Mouse (Mus musculus) intestine, embryonic 14.5 days (tissue): ENCODE results near the gene Nwd1. TPM values are rescaled to one million over a fixed set of nuclear protein-coding genes. Genes with fewer than 3 reads are reported as not detected.

Source experiments
- ATAC-seq: fragments of 200-750 bp; cut with Nextera tagmentation; replicated peaks from 2 replicates; pipeline ENCODE4 v1.8.0; 2017; ENCODE audit warnings: low read depth, moderate number of reproducible peaks, moderate TSS enrichment, moderate library complexity; ENCODE audit not compliant: low FRiP score, low TSS enrichment
- DNase-seq: peaks from one replicate; pipeline ENCODE4 v3.0.0-alpha.2; 2018; ENCODE audit warnings: low spot score
- H3K27ac ChIP-seq: fragments of 300-500 bp; sonication (generic); 2 replicates; pipeline ENCODE4 v1.5.1; 2014; ENCODE audit warnings: low read depth, mild to moderate bottlenecking, control low read depth
- H3K27me3 ChIP-seq: fragments of 300-500 bp; sonication (generic); replicated peaks from 2 replicates; pipeline ENCODE4 v1.6.1; 2014; ENCODE audit warnings: low read length, control low read depth; ENCODE audit not compliant: control insufficient read depth, insufficient read depth
- H3K36me3 ChIP-seq: fragments of 300-500 bp; sonication (generic); 2 replicates; pipeline ENCODE4 v1.6.1; 2014; ENCODE audit warnings: low read length, control low read depth; ENCODE audit not compliant: control insufficient read depth, insufficient read depth
- H3K4me1 ChIP-seq: fragments of 300-500 bp; sonication (generic); replicated peaks from 2 replicates; pipeline ENCODE4 v1.6.1; 2014; ENCODE audit warnings: low read length, control low read depth, mixed read lengths; ENCODE audit not compliant: control insufficient read depth, insufficient read depth
- H3K4me2 ChIP-seq: fragments of 300-500 bp; sonication (generic); 2 replicates; pipeline ENCODE4 v1.6.1; 2014; ENCODE audit warnings: low read length
- H3K4me3 ChIP-seq: fragments of 300-500 bp; sonication (generic); 2 replicates; pipeline ENCODE4 v1.5.1; 2014; ENCODE audit warnings: low read depth, low read length, control low read depth, mixed read lengths
- H3K9ac ChIP-seq: fragments of 300-500 bp; sonication (generic); 2 replicates; pipeline ENCODE4 v1.6.1; 2014; ENCODE audit warnings: mild to moderate bottlenecking, low read length
- H3K9me3 ChIP-seq: fragments of 300-500 bp; sonication (generic); 2 replicates; pipeline ENCODE4 v1.6.1; 2016; ENCODE audit warnings: low read length, control low read depth; ENCODE audit not compliant: control insufficient read depth
- WGBS: fragments of 180-500 bp; shearing (Covaris S2); extraction: QIAGEN DNeasy Blood & Tissue Kit; methylation state at CpG from one replicate; pipeline ENCODE4 v1.1.7; 2014; 5-methylcytosine and 5-hydroxymethylcytosine counted together
- microRNA-seq: library from miRNA; unstranded; fragments of <30 nt; microRNA quantifications from one replicate; pipeline ENCODE4, GENCODE M21; 2016
- polyA plus RNA-seq: library from polyadenylated mRNA; unstranded; fragments of >200 nt; fragmentation: Nextera tagmentation; extraction: Ambion mirVana; gene quantifications from 2 replicates; pipeline ENCODE4 v1.2.1, GENCODE M21; 2014

The Nwd1 gene
- polyA plus RNA-seq, 1 experiment from 2014 or later: 0.05 TPM

- H3K36me3 ChIP-seq: peaks cover 26% of the 10 kb centered on the region
- DNase-seq: no peak
- WGBS: 57% methylated on average over 7 of the region's 7 CpGs
- H3K9ac ChIP-seq: no peak within 1 kb of the TSS
- H3K4me3 ChIP-seq: no peak within 1 kb of the TSS
- no peak for ATAC-seq
- H3K4me2 ChIP-seq: peak within 1 kb of the TSS; percentile 0
- no peaks in the 10 kb centered on the region for H3K9me3 ChIP-seq
- H3K27me3 ChIP-seq: no peaks in the 10 kb centered on the region
- no peaks in the 10 kb centered on the region for H3K4me1 ChIP-seq
- H3K27ac ChIP-seq: peak within 1 kb of the TSS; percentile 68; the same call in 1 of the 2 replicates
Measured at GRCm38 (mm10) chr8:72761322-72762051, 115.0 kb downstream of the Nwd1 start, which contains the start of gene F2rl3. TSS of gene F2rl3 (plus strand) at chr8:72761880.

- Histone ChIP-seq H3K4me3 (no peak overlapping the region), H3K9me3 (no peaks in the 10 kb centered on the region), H3K4me2 (peak overlapping the region; percentile 0), H3K27me3 (no peaks in the 10 kb centered on the region), H3K9ac (no peak overlapping the region), H3K36me3 (peaks cover 18% of the 10 kb centered on the region), H3K27ac (peak overlapping the region; percentile 68; the same call in 1 of the 2 replicates), H3K4me1 (0 out of 2 replicates have a peak, but pooled peaks cover 4% of the 10 kb centered on the region)
- ATAC-seq: no peak
- WGBS: 93% methylated on average over 12 of the region's 12 CpGs
- no peak for DNase-seq
Measured at GRCm38 (mm10) chr8:72762306-72762705, 115.8 kb downstream of the Nwd1 start.

- DNase-seq (no peak), ATAC-seq (no peak)
- WGBS: 74% methylated on average over 4 of the region's 4 CpGs
Measured at GRCm38 (mm10) chr8:72765696-72766095, 119.2 kb downstream of the Nwd1 start.

GRCm38 (mm10) chr8:72766777-72767176, 120.3 kb downstream of the Nwd1 start:
- DNase-seq (no peak), ATAC-seq (no peak)
- no peaks in the 10 kb centered on the region for H3K27me3 ChIP-seq
- no peaks in the 10 kb centered on the region for H3K36me3 ChIP-seq
- no peak overlapping the region for H3K4me3 ChIP-seq
- H3K9ac ChIP-seq: no peak overlapping the region
- no peaks in the 10 kb centered on the region for H3K9me3 ChIP-seq
- 25% methylated on average over 7 of the region's 7 CpGs for WGBS
- H3K4me2 ChIP-seq: no peak overlapping the region
- no peak overlapping the region for H3K27ac ChIP-seq
- 0 out of 2 replicates have a peak, but pooled peaks cover 5% of the 10 kb centered on the region for H3K4me1 ChIP-seq

More at GRCm38 (mm10) chr8:72765696-72766095, 119.2 kb downstream of the Nwd1 start:
- H3K4me2 ChIP-seq: no peak overlapping the region
- H3K9me3 ChIP-seq: no peaks in the 10 kb centered on the region
- no peak overlapping the region for H3K4me3 ChIP-seq
- H3K27me3 ChIP-seq: no peaks in the 10 kb centered on the region
- H3K4me1 ChIP-seq: 0 out of 2 replicates have a peak, but pooled peaks cover 5% of the 10 kb centered on the region
- H3K27ac ChIP-seq: no peak overlapping the region
- no peaks in the 10 kb centered on the region for H3K36me3 ChIP-seq
- no peak overlapping the region for H3K9ac ChIP-seq

Small RNA genes lying within 50 kb of the gene (microRNA-seq; reads per million reads assigned to microRNA genes)
- gene Gm26237: not detected

Other genes with a start within 250 kb of the Nwd1 start
- gene Eps15l1, start 225.3 kb upstream of the Nwd1 start, polyA plus RNA-seq: 60.6 and 61.9 TPM in 2 replicates
- gene Calr3, start 202.8 kb upstream of the Nwd1 start, polyA plus RNA-seq: 1.7 and 1.9 TPM in 2 replicates
- 13.3 and 15.4 TPM in 2 replicates for gene 1700030K09Rik, start 202.8 kb upstream of the Nwd1 start, polyA plus RNA-seq
- gene Cherp, start 171.5 kb upstream of the Nwd1 start, polyA plus RNA-seq: 64.0 and 64.3 TPM in 2 replicates
- gene Slc35e1, start 154.1 kb upstream of the Nwd1 start, polyA plus RNA-seq: 11.2 and 13.5 TPM in 2 replicates
- gene Med26, start 98.4 kb upstream of the Nwd1 start, polyA plus RNA-seq: 13.9 and 14.9 TPM in 2 replicates
- 129 and 137 TPM in 2 replicates for gene Smim7, start 75.6 kb upstream of the Nwd1 start, polyA plus RNA-seq
- 15.7 and 17.8 TPM in 2 replicates for gene Tmem38a, start 74.7 kb upstream of the Nwd1 start, polyA plus RNA-seq
- gene Sin3b, start 76.6 kb downstream of the Nwd1 start, polyA plus RNA-seq: 175 and 191 TPM in 2 replicates
- gene F2rl3, start 115.2 kb downstream of the Nwd1 start, polyA plus RNA-seq: 5.0 and 5.8 TPM in 2 replicates